Mouse (Mus musculus) midbrain, embryonic 15.5 days (tissue): Measurements from ENCODE around the gene Vill. TPM values are rescaled to one million over a fixed set of nuclear protein-coding genes. Genes with fewer than 3 reads are reported as not detected.

ENCODE experiments used
- ATAC-seq: fragments of 200-750 bp; cut with Nextera tagmentation; replicated peaks from 2 replicates; pipeline ENCODE4 v1.8.0; 2017; ENCODE audit warnings: moderate TSS enrichment
- H3K27ac ChIP-seq: fragments of 300-500 bp; sonication (generic); 2 replicates; pipeline ENCODE4 v1.5.1; 2015; ENCODE audit warnings: mild to moderate bottlenecking, inconsistent platforms
- H3K27me3 ChIP-seq: fragments of 300-500 bp; sonication (generic); replicated peaks from 2 replicates; pipeline ENCODE4 v1.6.1; 2015; ENCODE audit warnings: inconsistent platforms
- H3K36me3 ChIP-seq: fragments of 300-500 bp; sonication (generic); replicated peaks from 2 replicates; pipeline ENCODE4 v1.6.1; 2015; ENCODE audit warnings: inconsistent platforms
- H3K4me1 ChIP-seq: fragments of 300-500 bp; sonication (generic); 2 replicates; pipeline ENCODE4 v1.6.1; 2015; ENCODE audit warnings: inconsistent platforms
- H3K4me2 ChIP-seq: fragments of 300-500 bp; sonication (generic); 2 replicates; pipeline ENCODE4 v1.6.1; 2015; ENCODE audit warnings: inconsistent platforms, mild to moderate bottlenecking, moderate library complexity
- H3K4me3 ChIP-seq: fragments of 300-500 bp; sonication (generic); 2 replicates; pipeline ENCODE4 v1.5.1; 2015; ENCODE audit warnings: mild to moderate bottlenecking, inconsistent platforms
- H3K9ac ChIP-seq: fragments of 300-500 bp; sonication (generic); 2 replicates; pipeline ENCODE4 v1.6.1; 2015; ENCODE audit warnings: mild to moderate bottlenecking, inconsistent platforms
- H3K9me3 ChIP-seq: fragments of 300-500 bp; sonication (generic); 2 replicates; pipeline ENCODE4 v1.6.1; 2016; ENCODE audit warnings: inconsistent platforms
- WGBS: fragments of 180-500 bp; shearing (Covaris S2); methylation state at CpG from one replicate; pipeline ENCODE4 v1.1.7; 2015; ENCODE audit warnings: mixed read lengths; 5-methylcytosine and 5-hydroxymethylcytosine counted together
- polyA plus RNA-seq: library from polyadenylated mRNA; unstranded; fragments of >200 nt; fragmentation: Nextera tagmentation; extraction: Ambion mirVana; gene quantifications from 2 replicates; pipeline ENCODE4 v1.2.1, GENCODE M21; 2015

Vill gene
- polyA plus RNA-seq, 1 experiment from 2014 or later: 3.0 TPM

GRCm38 (mm10) chr9:119089437-119089836 is 36.9 kb downstream of the Vill start:
- Histone ChIP-seq H3K4me2 (no peak overlapping the region), H3K9me3 (no peaks in the 10 kb centered on the region), H3K9ac (no peak overlapping the region), H3K27ac (no peak overlapping the region), H3K27me3 (peaks cover 9% of the 10 kb centered on the region), H3K36me3 (no peaks in the 10 kb centered on the region), H3K4me3 (no peak overlapping the region), H3K4me1 (peaks cover 45% of the 10 kb centered on the region)
- no peak for ATAC-seq
- WGBS: 54% methylated on average over 7 of the region's 7 CpGs

GRCm38 (mm10) chr9:119090462-119090861 is 37.9 kb downstream of the Vill start:
- peaks cover 12% of the 10 kb centered on the region for H3K27me3 ChIP-seq
- no peaks in the 10 kb centered on the region for H3K36me3 ChIP-seq
- H3K4me3 ChIP-seq: no peak overlapping the region
- H3K4me1 ChIP-seq: peaks cover 45% of the 10 kb centered on the region
- ATAC-seq: no peak
- no peak overlapping the region for H3K4me2 ChIP-seq
- no peak overlapping the region for H3K9ac ChIP-seq
- H3K9me3 ChIP-seq: no peaks in the 10 kb centered on the region
- no peak overlapping the region for H3K27ac ChIP-seq
- WGBS: 92% methylated on average over 5 of the region's 5 CpGs

- Histone ChIP-seq H3K4me3 (peak overlapping the region; percentile 52), H3K4me1 (peaks cover 40% of the 10 kb centered on the region), H3K36me3 (no peaks in the 10 kb centered on the region), H3K4me2 (peak overlapping the region; percentile 71), H3K27ac (no peak overlapping the region), H3K27me3 (peaks cover 14% of the 10 kb centered on the region), H3K9me3 (no peaks in the 10 kb centered on the region), H3K9ac (no peak overlapping the region)
- 68% methylated on average over 12 of the region's 12 CpGs for WGBS
- no peak for ATAC-seq
These were observed 39.2 kb downstream of the Vill start for GRCm38 (mm10) chr9:119091581-119092310.

GRCm38 (mm10) chr9:119092473-119093418 is 40.2 kb downstream of the Vill start:
- Histone ChIP-seq H3K9me3 (no peaks in the 10 kb centered on the region), H3K27ac (no peak overlapping the region), H3K4me2 (peak overlapping the region; percentile 71), H3K36me3 (no peaks in the 10 kb centered on the region), H3K4me1 (peaks cover 39% of the 10 kb centered on the region), H3K9ac (peak overlapping the region; percentile 49), H3K4me3 (peak overlapping the region; percentile 52), H3K27me3 (peaks cover 17% of the 10 kb centered on the region)
- WGBS: 2% methylated on average over 45 of the region's 45 CpGs
- ATAC-seq: no peak

GRCm38 (mm10) chr9:119093419-119094295 is 41.1 kb downstream of the Vill start, which contains the start of gene Plcd1:
Gene Plcd1, minus strand, starts transcription at chr9:119093502.
- H3K36me3 ChIP-seq: no peaks in the 10 kb centered on the region
- H3K4me2 ChIP-seq: peak within 1 kb of the TSS; percentile 71
- H3K27ac ChIP-seq: peak within 1 kb of the TSS; percentile 16; the same call in 1 of the 2 replicates
- peaks cover 30% of the 10 kb centered on the region for H3K4me1 ChIP-seq
- peaks cover 17% of the 10 kb centered on the region for H3K27me3 ChIP-seq
- ATAC-seq: peak; percentile 79
- no peaks in the 10 kb centered on the region for H3K9me3 ChIP-seq
- peak within 1 kb of the TSS; percentile 49 for H3K9ac ChIP-seq
- peak within 1 kb of the TSS; percentile 52 for H3K4me3 ChIP-seq
- WGBS: 8% methylated on average over 45 of the region's 45 CpGs

GRCm38 (mm10) chr9:119094462-119095109 is 42.0 kb downstream of the Vill start:
- WGBS: 64% methylated on average over 13 of the region's 13 CpGs
- Histone ChIP-seq H3K4me3 (no peak overlapping the region), H3K9ac (no peak overlapping the region), H3K4me2 (no peak overlapping the region), H3K9me3 (no peaks in the 10 kb centered on the region), H3K27me3 (peaks cover 17% of the 10 kb centered on the region), H3K4me1 (peaks cover 29% of the 10 kb centered on the region), H3K27ac (no peak overlapping the region), H3K36me3 (no peaks in the 10 kb centered on the region)
- no peak for ATAC-seq

- no peak for ATAC-seq
- H3K4me1 ChIP-seq: peaks cover 12% of the 10 kb centered on the region
- 15% methylated on average over 15 of the region's 15 CpGs for WGBS
These were observed 47.8 kb downstream of the Vill start for GRCm38 (mm10) chr9:119100177-119100898.

GRCm38 (mm10) chr9:119101992-119102782 is 49.6 kb downstream of the Vill start, which contains the start of gene Dlec1:
Gene Dlec1, plus strand, starts transcription at chr9:119102478.
- WGBS: 3% methylated on average over 44 of the region's 44 CpGs
- Histone ChIP-seq H3K9ac (peak within 1 kb of the TSS; percentile 51), H3K9me3 (no peaks in the 10 kb centered on the region), H3K4me2 (peak within 1 kb of the TSS; percentile 89), H3K27ac (no peak within 1 kb of the TSS), H3K4me3 (peak within 1 kb of the TSS; percentile 70), H3K36me3 (no peaks in the 10 kb centered on the region), H3K27me3 (peaks cover 12% of the 10 kb centered on the region), H3K4me1 (peaks cover 12% of the 10 kb centered on the region)
- peak; percentile 91 for ATAC-seq

More at GRCm38 (mm10) chr9:119100177-119100898, 47.8 kb downstream of the Vill start:
- H3K9ac ChIP-seq: no peak overlapping the region
- no peak overlapping the region for H3K4me3 ChIP-seq
- no peak overlapping the region for H3K4me2 ChIP-seq
- H3K27me3 ChIP-seq: peaks cover 15% of the 10 kb centered on the region
- H3K36me3 ChIP-seq: no peaks in the 10 kb centered on the region
- no peak overlapping the region for H3K27ac ChIP-seq
- H3K9me3 ChIP-seq: no peaks in the 10 kb centered on the region

- Histone ChIP-seq H3K4me1 (peaks cover 12% of the 10 kb centered on the region), H3K27me3 (peaks cover 9% of the 10 kb centered on the region), H3K36me3 (no peaks in the 10 kb centered on the region), H3K9me3 (no peaks in the 10 kb centered on the region), H3K9ac (peak overlapping the region; percentile 51), H3K27ac (no peak overlapping the region), H3K4me3 (peak overlapping the region; percentile 70), H3K4me2 (peak overlapping the region; percentile 89)
- 3% methylated on average over 19 of the region's 19 CpGs for WGBS
- peak; percentile 53; the same call in 1 of the 2 replicates for ATAC-seq
These were observed 50.2 kb downstream of the Vill start for GRCm38 (mm10) chr9:119102783-119103113.

- H3K4me1 ChIP-seq: peaks cover 6% of the 10 kb centered on the region
- 87% methylated on average over 4 of the region's 4 CpGs for WGBS
- no peak overlapping the region for H3K4me2 ChIP-seq
- no peak overlapping the region for H3K27ac ChIP-seq
- H3K27me3 ChIP-seq: peaks cover 9% of the 10 kb centered on the region
- no peak overlapping the region for H3K9ac ChIP-seq
- no peak overlapping the region for H3K4me3 ChIP-seq
- H3K9me3 ChIP-seq: no peaks in the 10 kb centered on the region
- ATAC-seq: no peak
- no peaks in the 10 kb centered on the region for H3K36me3 ChIP-seq
These were observed 55.0 kb downstream of the Vill start for GRCm38 (mm10) chr9:119107566-119107965.
